Mouse (Mus musculus): ENCODE data around the gene Olfr203. TPM values are rescaled to one million over a fixed set of nuclear protein-coding genes. Genes with fewer than 3 reads are reported as not detected.
"Not testable (repeated sequence)": the region's sequence is repeated elsewhere in the genome, so short reads cannot be mapped to it uniquely, and the experiment has no call there.

The Olfr203 gene
- polyA plus RNA-seq (2012; fragmentation: generic; extraction: Trizol): not detected

GRCm38 (mm10) chr16:59298581-59298980 is at the start of gene Olfr203:
Gene Olfr203, plus strand, starts transcription at chr16:59298881.
- Histone ChIP-seq H3ac (ENCODE audit: control insufficient read depth, insufficient read length) (no peak within 1 kb of the TSS), H3K27me3 (ENCODE audit: control insufficient read depth, insufficient read depth, insufficient read length) (no peaks in the 10 kb centered on the region), H3K4me2 (ENCODE audit: low read depth) (no peak within 1 kb of the TSS), H3K36me3 (ENCODE audit: control insufficient read depth, insufficient read depth) (no peaks in the 10 kb centered on the region), H3K4me3 (no peak within 1 kb of the TSS), H3K79me2 (ENCODE audit: control insufficient read depth, insufficient read depth) (no peaks in the 10 kb centered on the region)
- TF ChIP-seq POLR2A (IDR thresholded peaks at IDR 0.05; ENCODE audit: insufficient read length, low read depth) (no peak), SRF (IDR thresholded peaks at IDR 0.05; ENCODE audit: control insufficient read depth, insufficient read length, low read depth) (no peak), POLR2AphosphoS2 (IDR thresholded peaks at IDR 0.05; ENCODE audit: insufficient read length, low read depth) (no peak), REST (IDR thresholded peaks at IDR 0.05; ENCODE audit: insufficient read depth, insufficient read length) (no peak), TCF3 (IDR thresholded peaks at IDR 0.05; ENCODE audit: insufficient read length, low read depth) (no peak), MAX (IDR thresholded peaks at IDR 0.05; ENCODE audit: low read depth) (no peak), MYOG (IDR thresholded peaks at IDR 0.05; ENCODE audit: control insufficient read depth in 1 of 3, insufficient read depth in 1 of 3, insufficient read length in 2 of 3, low read depth in 2 of 3) (no peak), MYOD1 (IDR thresholded peaks at IDR 0.05; ENCODE audit: control insufficient read depth in 1 of 3, insufficient read length in 2 of 3, low read depth in 2 of 3) (no peak), TCF12 (IDR thresholded peaks at IDR 0.05; ENCODE audit: insufficient read depth, poor library complexity, severe bottlenecking) (no peak), E2F4 (IDR thresholded peaks at IDR 0.05; ENCODE audit: insufficient read depth) (no peak), CEBPB (IDR thresholded peaks at IDR 0.05; ENCODE audit: insufficient read depth, poor library complexity, severe bottlenecking) (no peak), USF1 (IDR thresholded peaks at IDR 0.05; ENCODE audit: low read depth) (no peak)

GRCm38 (mm10) chr16:59249684-59250083 is 49.0 kb upstream of the Olfr203 start:
- H3ac ChIP-seq (ENCODE audit: control insufficient read depth, insufficient read length): no peak overlapping the region
- H3K27me3 ChIP-seq (ENCODE audit: control insufficient read depth, insufficient read depth, insufficient read length): no peaks in the 10 kb centered on the region
- no peak overlapping the region for H3K4me3 ChIP-seq
- no peaks in the 10 kb centered on the region for H3K79me2 ChIP-seq (ENCODE audit: control insufficient read depth, insufficient read depth)
- H3K4me2 ChIP-seq (ENCODE audit: low read depth): no peak overlapping the region
- peak; percentile 83 for TF ChIP-seq REST (IDR thresholded peaks at IDR 0.05; ENCODE audit: insufficient read depth, insufficient read length)
- no peak for TF ChIP-seq MYOG (IDR thresholded peaks at IDR 0.05; ENCODE audit: control insufficient read depth in 1 of 3, insufficient read depth in 1 of 3, insufficient read length in 2 of 3, low read depth in 2 of 3)
- no peak for TF ChIP-seq MAX (IDR thresholded peaks at IDR 0.05; ENCODE audit: low read depth)
- TF ChIP-seq POLR2A (IDR thresholded peaks at IDR 0.05; ENCODE audit: insufficient read length, low read depth): no peak
- no peak for TF ChIP-seq USF1 (IDR thresholded peaks at IDR 0.05; ENCODE audit: low read depth)
- TF ChIP-seq MYOD1 (IDR thresholded peaks at IDR 0.05; ENCODE audit: control insufficient read depth in 1 of 3, insufficient read length in 2 of 3, low read depth in 2 of 3): no peak
- TF ChIP-seq CEBPB (IDR thresholded peaks at IDR 0.05; ENCODE audit: insufficient read depth, poor library complexity, severe bottlenecking): no peak
- no peaks in the 10 kb centered on the region for H3K36me3 ChIP-seq (ENCODE audit: control insufficient read depth, insufficient read depth)

- not testable (repeated sequence) for H3ac ChIP-seq (ENCODE audit: control insufficient read depth, insufficient read length); H3K27me3 ChIP-seq (ENCODE audit: control insufficient read depth, insufficient read depth, insufficient read length); H3K4me2 ChIP-seq (ENCODE audit: low read depth); H3K79me2 ChIP-seq (ENCODE audit: control insufficient read depth, insufficient read depth); H3K4me3 ChIP-seq; H3K36me3 ChIP-seq (ENCODE audit: control insufficient read depth, insufficient read depth)
Observed at GRCm38 (mm10) chr16:59269097-59269496, 29.6 kb upstream of the Olfr203 start.

- H3K4me2 ChIP-seq (ENCODE audit: low read depth); H3K4me3 ChIP-seq; H3ac ChIP-seq (ENCODE audit: control insufficient read depth, insufficient read length); H3K36me3 ChIP-seq (ENCODE audit: control insufficient read depth, insufficient read depth); H3K27me3 ChIP-seq (ENCODE audit: control insufficient read depth, insufficient read depth, insufficient read length); H3K79me2 ChIP-seq (ENCODE audit: control insufficient read depth, insufficient read depth): not testable (repeated sequence)
Observed at GRCm38 (mm10) chr16:59272532-59272931, 26.1 kb upstream of the Olfr203 start, which contains the start of gene Olfr201. Gene Olfr201, minus strand, starts transcription at chr16:59272632.

GRCm38 (mm10) chr16:59280542-59280941 is 18.1 kb upstream of the Olfr203 start:
- Histone ChIP-seq H3K4me2 (ENCODE audit: low read depth) (no peak overlapping the region), H3K4me3 (no peak overlapping the region), H3ac (ENCODE audit: control insufficient read depth, insufficient read length) (no peak overlapping the region), H3K79me2 (ENCODE audit: control insufficient read depth, insufficient read depth) (no peaks in the 10 kb centered on the region), H3K27me3 (ENCODE audit: control insufficient read depth, insufficient read depth, insufficient read length) (no peaks in the 10 kb centered on the region), H3K36me3 (ENCODE audit: control insufficient read depth, insufficient read depth) (no peaks in the 10 kb centered on the region)
- TF ChIP-seq TCF12 (IDR thresholded peaks at IDR 0.05; ENCODE audit: insufficient read depth, poor library complexity, severe bottlenecking): no peak
- TF ChIP-seq MYOD1 (IDR thresholded peaks at IDR 0.05; ENCODE audit: control insufficient read depth in 1 of 3, insufficient read length in 2 of 3, low read depth in 2 of 3): no peak
- no peak for TF ChIP-seq TCF3 (IDR thresholded peaks at IDR 0.05; ENCODE audit: insufficient read length, low read depth)
- TF ChIP-seq POLR2A (IDR thresholded peaks at IDR 0.05; ENCODE audit: insufficient read length, low read depth): no peak
- TF ChIP-seq REST (IDR thresholded peaks at IDR 0.05; ENCODE audit: insufficient read depth, insufficient read length): no peak
- TF ChIP-seq POLR2AphosphoS2 (IDR thresholded peaks at IDR 0.05; ENCODE audit: insufficient read length, low read depth): no peak
- TF ChIP-seq E2F4 (IDR thresholded peaks at IDR 0.05; ENCODE audit: insufficient read depth): no peak
- no peak for TF ChIP-seq USF1 (IDR thresholded peaks at IDR 0.05; ENCODE audit: low read depth)
- TF ChIP-seq MYOG (IDR thresholded peaks at IDR 0.05; ENCODE audit: control insufficient read depth in 1 of 3, insufficient read depth in 1 of 3, insufficient read length in 2 of 3, low read depth in 2 of 3): no peak
- no peak for TF ChIP-seq CEBPB (IDR thresholded peaks at IDR 0.05; ENCODE audit: insufficient read depth, poor library complexity, severe bottlenecking)
- TF ChIP-seq MAX (IDR thresholded peaks at IDR 0.05; ENCODE audit: low read depth): no peak
- TF ChIP-seq SRF (IDR thresholded peaks at IDR 0.05; ENCODE audit: control insufficient read depth, insufficient read length, low read depth): no peak
